Mouse (Mus musculus): ENCODE data around the gene Pgs1.

- TF ChIP-seq CTCF (IDR thresholded peaks at IDR 0.05; ENCODE audit: borderline replicate concordance, control insufficient read depth, extremely low read depth, insufficient read depth, low read length, poor library complexity) = no peak
- no peak for TF ChIP-seq POLR2A (IDR thresholded peaks at IDR 0.05; ENCODE audit: control insufficient read depth, extremely low read depth, insufficient read depth, low read length, poor library complexity)
These were observed 17.6 kb downstream of the Pgs1 start for GRCm38 (mm10) chr11:118003718-118004117.

Data from thymus, adult 2 months (tissue).